Comparison of ENCODE assay signal across 8 mouse cellular contexts in genomic region chr17:86254285-86254684, GRCm38 (mm10).
A peak's percentile ranks its signal among the peaks of the same experiment; 100 is the strongest.
DNase-seq lines count a peak whose midpoint lies in the region; ATAC-seq and TF ChIP-seq lines count a peak whose summit lies in the region.

No protein-coding gene starts in this region.

- peak; percentile 86 to 91 for DNase-seq in heart, adult 18-20 months
- DNase-seq in heart, embryonic 10.5 days (ENCODE audit: low spot score) = no peak
- no peak for DNase-seq in ES-E14 (ENCODE audit: low read depth, low spot score)
- peak; percentile 99 for DNase-seq in cerebellum, postnatal 10 days
- DNase-seq in heart, adult 8-10 months (ENCODE audit: low spot score) = peak; percentile 80
- peak; percentile 60 to 71 for DNase-seq in left cerebral cortex, adult 2 months (ENCODE audit: extremely low spot score in 1 of 2, low spot score in 2 of 2)
- no peak for DNase-seq in embryo, embryonic 9.5 days (ENCODE audit: extremely low spot score)

- intact Hi-C loops in left cerebral cortex, adult 2 months (cut with DNase I) = no loop called here

- no peak overlapping the region for H3K4me3 ChIP-seq in heart, embryonic 10.5 days
- H3K4me3 ChIP-seq in ES-E14 (ENCODE audit: insufficient read depth in 1 of 2, low read depth in 1 of 2, low read length in 2 of 2, poor library complexity in 1 of 2, severe bottlenecking in 1 of 2) = no peak overlapping the region
- no peak overlapping the region for H3K4me3 ChIP-seq in left cerebral cortex, adult 2 months

- no peak overlapping the region for H3K27ac ChIP-seq in heart, embryonic 10.5 days
- H3K27ac ChIP-seq in ES-E14 (ENCODE audit: insufficient read depth, low read depth, low read length, poor library complexity, severe bottlenecking) = no peak overlapping the region
- peak overlapping the region; percentile 54 for H3K27ac ChIP-seq in left cerebral cortex, adult 2 months

- 94% methylated on average over 8 of the region's 8 CpGs for WGBS in heart, embryonic 10.5 days

- ATAC-seq in erythroblast, adult 5-6 weeks (replicated peaks; ENCODE audit: low FRiP score, poor library complexity, severe bottlenecking) = no peak

- TF ChIP-seq CTCF in left cerebral cortex, adult 2 months (IDR thresholded peaks at IDR 0.05) = no peak

- peaks cover 64% of the 10 kb centered on the region for H3K4me1 ChIP-seq in heart, embryonic 10.5 days
- H3K4me1 ChIP-seq in ES-E14 (ENCODE audit: control insufficient read depth in 2 of 2, insufficient read depth in 2 of 2, low read length in 2 of 2, poor library complexity in 1 of 2) = no peaks in the 10 kb centered on the region

- in situ Hi-C loops in ES-E14 (cut with MboI; ENCODE audit: low sequenced_read_pairs in 2 of 2, unreplicated experiment in 2 of 2) = no loop called here

- H3K27me3 ChIP-seq in heart, embryonic 10.5 days (ENCODE audit: insufficient read depth, poor library complexity, severe bottlenecking) = no peaks in the 10 kb centered on the region

- no peaks in the 10 kb centered on the region for H3K9me3 ChIP-seq in heart, embryonic 10.5 days
- no peaks in the 10 kb centered on the region for H3K9me3 ChIP-seq in ES-E14 (ENCODE audit: control insufficient read depth, insufficient read depth, low read depth, low read length)

- 0 out of 2 replicates have a peak overlapping the region, but pooled peaks have one; percentile 4 for H3K9ac ChIP-seq in ES-E14 (ENCODE audit: insufficient read depth, low read depth, low read length, poor library complexity, severe bottlenecking)

- H3K36me3 ChIP-seq in heart, embryonic 10.5 days = no peaks in the 10 kb centered on the region
- no peaks in the 10 kb centered on the region for H3K36me3 ChIP-seq in ES-E14 (ENCODE audit: control insufficient read depth, insufficient read depth, low read length, poor library complexity, severe bottlenecking)

TF ChIP-seq in ES-E14, 5 proteins besides CTCF, POLR2A, EP300 and RAD21:
- TF ChIP-seq CHD2 (IDR thresholded peaks at IDR 0.05; ENCODE audit: low read depth, low read length) (no peak), ZNF384 (IDR thresholded peaks at IDR 0.05; ENCODE audit: low read depth, low read length) (no peak), MAFK (IDR thresholded peaks at IDR 0.05; ENCODE audit: insufficient read depth, low read depth, low read length) (no peak), ZC3H11A (IDR thresholded peaks at IDR 0.05; ENCODE audit: borderline replicate concordance, low read depth, low read length) (no peak), HCFC1 (IDR thresholded peaks at IDR 0.05; ENCODE audit: borderline replicate concordance, insufficient read depth, low read length) (no peak)
TF ChIP-seq in ES-E14: peak in this region for 0.

Comparison
In these comparisons a context has a peak if more than half of its experiments do, and no peak if none do; other contexts are left out.
1. DNase-seq: peak in heart, adult 18-20 months (2 of 2), cerebellum, postnatal 10 days (2 of 2), heart, adult 8-10 months (single experiment) and left cerebral cortex, adult 2 months (2 of 2); none in heart, embryonic 10.5 days (single experiment), ES-E14 (single experiment) and embryo, embryonic 9.5 days (single experiment).